In the genomic region with DNA sequence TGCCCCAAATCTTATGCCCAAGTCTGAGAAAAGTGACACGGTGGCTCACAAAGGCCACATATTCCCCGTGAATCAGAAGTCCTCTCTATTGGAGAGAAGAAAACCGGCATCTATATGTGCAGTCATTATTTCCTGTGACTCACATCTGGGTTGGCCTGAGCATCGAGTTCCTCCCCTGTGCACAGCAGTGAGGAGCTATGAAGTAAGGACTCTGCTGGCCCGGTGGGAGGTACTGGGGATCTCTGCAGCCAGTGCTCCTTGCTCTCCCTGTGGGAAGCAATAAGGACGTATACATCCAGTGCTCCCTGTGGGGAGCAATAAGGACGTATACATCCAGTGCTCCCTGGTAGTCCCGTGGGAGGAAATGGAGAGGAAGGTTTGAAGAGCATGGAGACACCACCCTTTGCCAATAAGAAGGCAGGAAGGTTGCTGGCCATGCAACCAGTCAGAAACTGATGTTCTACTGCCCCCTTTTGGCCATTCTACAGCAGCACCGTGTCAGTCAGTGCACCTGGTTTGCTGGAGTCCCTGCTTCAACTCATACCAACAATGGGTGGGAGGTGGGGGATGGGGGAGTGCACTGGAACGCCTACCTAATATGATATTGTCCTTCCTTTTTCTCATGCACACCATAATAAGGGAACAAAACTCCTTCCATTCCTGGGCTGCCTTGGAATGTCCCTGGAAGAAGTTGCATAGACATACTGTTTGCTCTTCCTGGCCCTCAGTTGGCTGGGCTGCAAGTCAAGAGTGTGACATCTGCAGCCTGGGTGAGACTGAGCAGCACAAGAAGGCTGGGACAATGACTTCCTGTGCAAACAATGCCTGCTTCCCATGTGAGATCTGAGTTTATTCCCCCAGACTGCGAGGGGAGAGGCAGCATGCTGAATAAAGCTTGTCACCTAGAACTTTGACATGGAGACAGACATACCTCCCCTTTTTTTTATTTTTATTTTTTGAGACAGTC, we compare ENCODE assay signal across 7 mouse cellular contexts. TPM values are rescaled to one million over a fixed set of nuclear protein-coding genes. Genes with fewer than 3 reads are reported as not detected.
DNase-seq lines count a peak whose midpoint lies in the region; ATAC-seq lines count a peak whose summit lies in the region.
"Not testable (repeated sequence)": the region's sequence is repeated elsewhere in the genome, so short reads cannot be mapped to it uniquely, and the experiment has no call there.

No protein-coding gene starts in this region.

- peak; percentile 49 for ATAC-seq in activated CD4-positive, CD25-positive, alpha-beta regulatory T cell, adult 4 months

- intact Hi-C loops in gastrocnemius, postnatal 14 days (cut with DNase I; ENCODE audit: low total_unique reads) = not testable (repeated sequence)

- peak; percentile 53 to 66 for DNase-seq in cerebellum, postnatal 25 days
- DNase-seq in gastrocnemius, postnatal 14 days = peak; percentile 47
- DNase-seq in induced T-regulatory cell, adult 2 months (ENCODE audit: low read depth) = peak; percentile 64
- DNase-seq in layer of hippocampus, postnatal 14 days (ENCODE audit: low spot score in 2 of 2) = peak; percentile 33 to 68
- DNase-seq in lung, postnatal 14 days = peak; percentile 60
- DNase-seq in right cerebral cortex, adult 2 months (ENCODE audit: low spot score in 2 of 2) = peak; percentile 49 to 70

RNA-seq across cellular contexts. Expression of a gene that starts 19.7 kb away (rescaled TPM):
- 10 to 100 TPM; 24.0 to 31.0 TPM for polyA plus RNA-seq in activated CD4-positive, CD25-positive, alpha-beta regulatory T cell, adult 4 months (2017; shearing (Covaris generic))
- total RNA-seq in gastrocnemius, postnatal 14 days (2021) = 10 to 100 TPM; 28.0 to 28.1 TPM
- total RNA-seq in layer of hippocampus, postnatal 14 days (2021) = 10 to 100 TPM; 42.1 to 49.3 TPM

RNA-seq across cellular contexts. Expression of a gene that starts 48.5 kb away (rescaled TPM):
- 10 to 100 TPM; 10.8 to 16.1 TPM for polyA plus RNA-seq in activated CD4-positive, CD25-positive, alpha-beta regulatory T cell, adult 4 months (2017; shearing (Covaris generic))
- 10 to 100 TPM in 1 of 2 experiments, 1 to 10 TPM in 1; 9.8 to 11.7 TPM for total RNA-seq in gastrocnemius, postnatal 14 days (2021)
- 100 to 1,000 TPM in 1 of 2 experiments, 10 to 100 TPM in 1; 98.3 to 105 TPM for total RNA-seq in layer of hippocampus, postnatal 14 days (2021)

Comparison
In these comparisons a context has a peak if more than half of its experiments do, and no peak if none do; other contexts are left out.
1. Peak in every context shown above with its lines: DNase-seq and ATAC-seq.
2. RNA of a gene that starts 48.5 kb away (total RNA-seq): 98.3 to 105 TPM in layer of hippocampus, postnatal 14 days; 9.8 to 11.7 TPM in gastrocnemius, postnatal 14 days; every median in the first group is over 4 times any median in the second.